ENCODE assay signal across 9 mouse cellular contexts in genomic region chr15:81448463-81448862, GRCm38 (mm10). TPM values are rescaled to one million over a fixed set of nuclear protein-coding genes. Genes with fewer than 3 reads are reported as not detected.
DNase-seq lines count a peak whose midpoint lies in the region; ATAC-seq lines count a peak whose summit lies in the region.
"Had no signal": no experiment of that assay in that cellular context is flagged by ENCODE, and none has a peak within 500 bp of the region (broad histone marks: within the 10 kb centered on the region; RNA-seq: fewer than 3 reads in every experiment).

No protein-coding gene starts in this region.

- ATAC-seq in liver, embryonic 12.5 days = no peak
- peak; percentile 70 for ATAC-seq in intestine, embryonic 16.5 days
- ATAC-seq in liver, embryonic 11.5 days (replicated peaks; ENCODE audit: low FRiP score) = 0 out of 2 replicates have a peak, but pooled peaks have one; percentile 51
- ATAC-seq in neural tube, embryonic 14.5 days (ENCODE audit: low read depth) = peak; percentile 71

- H3K4me3 ChIP-seq in liver, embryonic 12.5 days = no peak overlapping the region
- H3K4me3 ChIP-seq in intestine, embryonic 16.5 days (ENCODE audit: low read length) = no peak overlapping the region
- H3K4me3 ChIP-seq in liver, embryonic 11.5 days (ENCODE audit: low read depth, low read length) = no peak overlapping the region
- no peak overlapping the region for H3K4me3 ChIP-seq in neural tube, embryonic 14.5 days (ENCODE audit: low read depth, low read length)
- H3K4me3 ChIP-seq: erythroblast, embryonic 14.5 days had no signal

- no peaks in the 10 kb centered on the region for H3K9me3 ChIP-seq in liver, embryonic 12.5 days (replicated peaks)
- no peaks in the 10 kb centered on the region for H3K9me3 ChIP-seq in intestine, embryonic 16.5 days (ENCODE audit: control insufficient read depth, low read length)
- no peaks in the 10 kb centered on the region for H3K9me3 ChIP-seq in liver, embryonic 11.5 days (ENCODE audit: control insufficient read depth, low read length)
- no peaks in the 10 kb centered on the region for H3K9me3 ChIP-seq in neural tube, embryonic 14.5 days (ENCODE audit: control insufficient read depth, low read length)

- no peak overlapping the region for H3K9ac ChIP-seq in liver, embryonic 12.5 days
- no peak overlapping the region for H3K9ac ChIP-seq in intestine, embryonic 16.5 days (ENCODE audit: low read depth, low read length)
- no peak overlapping the region for H3K9ac ChIP-seq in liver, embryonic 11.5 days (ENCODE audit: low read depth, low read length)
- no peak overlapping the region for H3K9ac ChIP-seq in neural tube, embryonic 14.5 days (replicated peaks; ENCODE audit: low read depth, low read length)

- peaks cover 69% of the 10 kb centered on the region for H3K36me3 ChIP-seq in liver, embryonic 12.5 days
- peaks cover 2% of the 10 kb centered on the region; the same call in 1 of the 2 replicates for H3K36me3 ChIP-seq in intestine, embryonic 16.5 days (ENCODE audit: control insufficient read depth, insufficient read depth, low read length)
- H3K36me3 ChIP-seq in liver, embryonic 11.5 days (ENCODE audit: control insufficient read depth, insufficient read depth, low read length) = peaks cover 13% of the 10 kb centered on the region
- peaks cover 3% of the 10 kb centered on the region for H3K36me3 ChIP-seq in neural tube, embryonic 14.5 days (ENCODE audit: control insufficient read depth, insufficient read depth, low read length)

- H3K27me3 ChIP-seq in liver, embryonic 12.5 days (replicated peaks) = no peaks in the 10 kb centered on the region
- H3K27me3 ChIP-seq in intestine, embryonic 16.5 days (replicated peaks; ENCODE audit: control insufficient read depth, insufficient read depth, low read length) = no peaks in the 10 kb centered on the region
- no peaks in the 10 kb centered on the region for H3K27me3 ChIP-seq in liver, embryonic 11.5 days (replicated peaks; ENCODE audit: control insufficient read depth, insufficient read depth, low read length)
- H3K27me3 ChIP-seq in neural tube, embryonic 14.5 days (ENCODE audit: control insufficient read depth, insufficient read depth, low read length) = no peaks in the 10 kb centered on the region

- WGBS in liver, embryonic 12.5 days (ENCODE audit: insufficient replicate concordance) = 46% methylated on average over 3 of the region's 3 CpGs
- 41% methylated on average over 3 of the region's 3 CpGs for WGBS in intestine, embryonic 16.5 days
- 60% methylated on average over 3 of the region's 3 CpGs for WGBS in liver, embryonic 11.5 days
- 60% methylated on average over 3 of the region's 3 CpGs for WGBS in neural tube, embryonic 14.5 days

- H3K27ac ChIP-seq in liver, embryonic 12.5 days = no peak overlapping the region
- H3K27ac ChIP-seq in intestine, embryonic 16.5 days (ENCODE audit: low read length) = no peak overlapping the region
- no peak overlapping the region for H3K27ac ChIP-seq in liver, embryonic 11.5 days (ENCODE audit: low read depth, low read length)
- no peak overlapping the region for H3K27ac ChIP-seq in neural tube, embryonic 14.5 days (ENCODE audit: low read depth, low read length)

- no peak overlapping the region for H3K4me2 ChIP-seq in liver, embryonic 12.5 days
- no peak overlapping the region for H3K4me2 ChIP-seq in intestine, embryonic 16.5 days (ENCODE audit: low read depth, low read length)
- H3K4me2 ChIP-seq in liver, embryonic 11.5 days = no peak overlapping the region
- no peak overlapping the region for H3K4me2 ChIP-seq in neural tube, embryonic 14.5 days (ENCODE audit: low read depth, low read length)

- no peaks in the 10 kb centered on the region for H3K4me1 ChIP-seq in liver, embryonic 12.5 days
- H3K4me1 ChIP-seq in intestine, embryonic 16.5 days (ENCODE audit: control insufficient read depth, insufficient read depth, low read length) = no peaks in the 10 kb centered on the region
- H3K4me1 ChIP-seq in liver, embryonic 11.5 days (replicated peaks; ENCODE audit: control insufficient read depth, insufficient read depth, low read length) = no peaks in the 10 kb centered on the region
- no peaks in the 10 kb centered on the region for H3K4me1 ChIP-seq in neural tube, embryonic 14.5 days (ENCODE audit: control insufficient read depth, insufficient read depth, low read length)

- peak; percentile 26 for DNase-seq in liver
- peak; percentile 86 for DNase-seq in brain, adult 2 months (ENCODE audit: low read depth, low spot score)
- peak; percentile 61 for DNase-seq in fibroblast of lung, adult 2 months (ENCODE audit: low read depth)
- DNase-seq in liver, embryonic 11.5 days (ENCODE audit: low spot score) = no peak
- peak; percentile 20 to 76 for DNase-seq in thymus, postnatal 10 days (ENCODE audit: low spot score in 2 of 2)

RNA-seq across cellular contexts. Expression of gene Rbx1, which starts 17.6 kb away (rescaled TPM):
- 334 and 384 TPM in 2 replicates for polyA plus RNA-seq in liver, embryonic 12.5 days (2016; fragmentation: Nextera tagmentation; extraction: Ambion mirVana)
- 378 and 400 TPM in 2 replicates for polyA plus RNA-seq in intestine, embryonic 16.5 days (2015; fragmentation: Nextera tagmentation; extraction: Ambion mirVana)
- 505 and 532 TPM in 2 replicates for polyA plus RNA-seq in liver, embryonic 11.5 days (2014; fragmentation: Nextera tagmentation; extraction: Ambion mirVana)
- 454 and 456 TPM in 2 replicates for polyA plus RNA-seq in neural tube, embryonic 14.5 days (2014; fragmentation: Nextera tagmentation; extraction: Ambion mirVana)

RNA-seq across cellular contexts. Expression of gene Dnajb7, which starts 40.4 kb away (rescaled TPM):
- 1.2 and 1.3 TPM in 2 replicates for polyA plus RNA-seq in liver, embryonic 12.5 days (2016; fragmentation: Nextera tagmentation; extraction: Ambion mirVana)
- 1.2 and 1.6 TPM in 2 replicates for polyA plus RNA-seq in intestine, embryonic 16.5 days (2015; fragmentation: Nextera tagmentation; extraction: Ambion mirVana)
- 1.7 and 2.0 TPM in 2 replicates for polyA plus RNA-seq in liver, embryonic 11.5 days (2014; fragmentation: Nextera tagmentation; extraction: Ambion mirVana)
- polyA plus RNA-seq in neural tube, embryonic 14.5 days (2014; fragmentation: Nextera tagmentation; extraction: Ambion mirVana) = 0.90 and 1.7 TPM in 2 replicates

RNA-seq across cellular contexts. Expression of gene Xpnpep3, which starts 48.5 kb away (rescaled TPM):
- polyA plus RNA-seq in liver, embryonic 12.5 days (2016; fragmentation: Nextera tagmentation; extraction: Ambion mirVana) = 10.1 and 10.5 TPM in 2 replicates
- polyA plus RNA-seq in intestine, embryonic 16.5 days (2015; fragmentation: Nextera tagmentation; extraction: Ambion mirVana) = 6.9 and 7.8 TPM in 2 replicates
- polyA plus RNA-seq in liver, embryonic 11.5 days (2014; fragmentation: Nextera tagmentation; extraction: Ambion mirVana) = 12.4 and 13.1 TPM in 2 replicates
- 6.6 and 8.0 TPM in 2 replicates for polyA plus RNA-seq in neural tube, embryonic 14.5 days (2014; fragmentation: Nextera tagmentation; extraction: Ambion mirVana)

RNA-seq across cellular contexts. Expression of gene St13, which starts 48.6 kb away (rescaled TPM):
- polyA plus RNA-seq in liver, embryonic 12.5 days (2016; fragmentation: Nextera tagmentation; extraction: Ambion mirVana) = 105 TPM in 2 replicates
- polyA plus RNA-seq in intestine, embryonic 16.5 days (2015; fragmentation: Nextera tagmentation; extraction: Ambion mirVana) = 154 and 156 TPM in 2 replicates
- polyA plus RNA-seq in liver, embryonic 11.5 days (2014; fragmentation: Nextera tagmentation; extraction: Ambion mirVana) = 159 and 166 TPM in 2 replicates
- 173 and 184 TPM in 2 replicates for polyA plus RNA-seq in neural tube, embryonic 14.5 days (2014; fragmentation: Nextera tagmentation; extraction: Ambion mirVana)
